15 mouse cellular contexts compared by ENCODE assay signal in the genomic region with DNA sequence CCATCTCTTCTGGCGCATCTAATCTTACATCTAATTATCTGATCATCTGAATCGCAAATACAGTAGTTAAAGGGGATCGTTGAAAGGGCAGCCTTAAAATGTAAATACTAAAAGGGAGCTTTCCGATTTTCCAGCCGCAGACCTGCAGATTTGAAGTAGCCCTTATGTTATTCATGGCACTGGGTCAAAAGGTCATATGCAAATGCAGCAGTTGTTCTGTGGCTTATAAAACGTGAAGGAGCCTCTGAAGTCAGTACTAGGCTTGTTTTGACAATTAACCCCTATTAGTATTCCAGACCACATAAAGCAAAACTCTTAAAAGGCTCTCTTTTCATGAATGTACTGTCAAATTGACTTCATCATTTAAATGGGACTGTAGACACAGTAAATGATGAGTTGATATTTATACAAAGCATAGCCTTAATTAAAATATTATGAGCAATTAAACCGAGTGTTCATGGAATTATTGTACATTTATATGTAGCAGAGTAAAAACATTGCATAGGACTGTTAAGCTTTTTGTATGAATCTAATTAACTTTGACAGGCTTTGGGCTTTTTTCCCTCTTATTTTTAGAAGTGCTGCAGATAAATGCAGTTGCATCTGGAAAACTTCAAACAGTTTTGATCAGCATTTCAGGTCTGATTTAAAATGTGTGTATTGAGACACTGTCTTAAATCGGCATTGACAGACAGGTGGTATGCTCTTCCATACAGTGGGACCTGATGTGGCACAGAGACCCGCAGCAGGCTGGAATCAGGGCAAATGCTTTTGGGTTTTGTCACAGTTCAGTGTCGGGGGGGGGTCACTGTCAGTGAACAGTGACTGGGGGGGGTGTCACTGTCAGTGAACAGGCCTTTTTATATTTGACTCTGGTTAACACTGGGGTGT. TPM values are rescaled to one million over a fixed set of nuclear protein-coding genes. Genes with fewer than 3 reads are reported as not detected.
DNase-seq lines count a peak whose midpoint lies in the region; ATAC-seq and TF ChIP-seq lines count a peak whose summit lies in the region.
"Had no signal": no experiment of that assay in that cellular context is flagged by ENCODE, and none has a peak within 500 bp of the region (broad histone marks: within the 10 kb centered on the region; RNA-seq: fewer than 3 reads in every experiment).

No protein-coding gene starts in this region.

- no peak for DNase-seq in layer of hippocampus, adult 2 months (ENCODE audit: low spot score in 2 of 2)
- DNase-seq in layer of hippocampus, adult 9-11 months = no peak
- DNase-seq in forebrain, embryonic 14.5 days (ENCODE audit: low spot score) = peak; percentile 72
- peak; percentile 69 for DNase-seq in mesoderm, embryonic 11.5 days (ENCODE audit: low read depth, low spot score)
- DNase-seq in layer of hippocampus, postnatal 25 days (ENCODE audit: extremely low spot score in 1 of 2, low spot score in 1 of 2) = no peak
- DNase-seq: cerebellum, postnatal 25 days; heart, postnatal 10 days; layer of hippocampus, postnatal 36 days; thymus, adult 18-20 months had no signal

- H3K4me3 ChIP-seq in layer of hippocampus, adult 2 months = no peak overlapping the region; the same call in 1 of the 2 replicates
- no peak overlapping the region for H3K4me3 ChIP-seq in forebrain, embryonic 14.5 days (ENCODE audit: low read depth, low read length)
- H3K4me3 ChIP-seq in neural tube, embryonic 15.5 days (replicated peaks) = no peak overlapping the region
- H3K4me3 ChIP-seq in heart, embryonic 12.5 days = no peak overlapping the region

- H3K27ac ChIP-seq in layer of hippocampus, adult 2 months = peak overlapping the region; percentile 87
- no peak overlapping the region; the same call in 1 of the 2 replicates for H3K27ac ChIP-seq in forebrain, embryonic 14.5 days (ENCODE audit: low read depth, low read length)
- no peak overlapping the region for H3K27ac ChIP-seq in neural tube, embryonic 15.5 days (replicated peaks)
- no peak overlapping the region for H3K27ac ChIP-seq in heart, embryonic 12.5 days (ENCODE audit: poor library complexity, severe bottlenecking)

- no peaks in the 10 kb centered on the region for H3K27me3 ChIP-seq in forebrain, embryonic 14.5 days (replicated peaks; ENCODE audit: control insufficient read depth, insufficient read depth, low read length)
- no peaks in the 10 kb centered on the region for H3K27me3 ChIP-seq in neural tube, embryonic 15.5 days (replicated peaks)
- H3K27me3 ChIP-seq in heart, embryonic 12.5 days (replicated peaks) = no peaks in the 10 kb centered on the region

- TF ChIP-seq CTCF in layer of hippocampus, adult 2 months (conservative IDR thresholded peaks at IDR 0.05) = no peak

- ATAC-seq in forebrain, embryonic 14.5 days = peak; percentile 87
- no peak for ATAC-seq in neural tube, embryonic 15.5 days (ENCODE audit: low FRiP score)
- ATAC-seq in heart, embryonic 12.5 days (ENCODE audit: insufficient number of reproducible peaks, low FRiP score) = no peak
- no peak for ATAC-seq in erythroid progenitor cell, adult 5-6 weeks (replicated peaks; ENCODE audit: low FRiP score, poor library complexity, severe bottlenecking)
- ATAC-seq: intestine, postnatal 0 days had no signal

- H3K9ac ChIP-seq in forebrain, embryonic 14.5 days (ENCODE audit: low read length) = no peak overlapping the region
- H3K9ac ChIP-seq in neural tube, embryonic 15.5 days (replicated peaks) = no peak overlapping the region
- no peak overlapping the region for H3K9ac ChIP-seq in heart, embryonic 12.5 days

- H3K36me3 ChIP-seq in forebrain, embryonic 14.5 days (ENCODE audit: control insufficient read depth, insufficient read depth, low read length) = no peaks in the 10 kb centered on the region
- H3K36me3 ChIP-seq in neural tube, embryonic 15.5 days = no peaks in the 10 kb centered on the region
- H3K36me3 ChIP-seq in heart, embryonic 12.5 days = no peaks in the 10 kb centered on the region
- H3K36me3 ChIP-seq: G1E had no signal

- 5% methylated on average over 10 of the region's 10 CpGs for WGBS in forebrain, embryonic 14.5 days
- 9% methylated on average over 10 of the region's 10 CpGs for WGBS in neural tube, embryonic 15.5 days
- 22% methylated on average over 10 of the region's 10 CpGs for WGBS in heart, embryonic 12.5 days

- no peaks in the 10 kb centered on the region for H3K9me3 ChIP-seq in forebrain, embryonic 14.5 days (replicated peaks; ENCODE audit: control insufficient read depth, low read length)
- no peaks in the 10 kb centered on the region for H3K9me3 ChIP-seq in neural tube, embryonic 15.5 days (replicated peaks)
- H3K9me3 ChIP-seq in heart, embryonic 12.5 days (replicated peaks) = no peaks in the 10 kb centered on the region
- H3K9me3 ChIP-seq: G1E had no signal

- peak overlapping the region; percentile 23 for H3K4me2 ChIP-seq in forebrain, embryonic 14.5 days (ENCODE audit: low read length)
- H3K4me2 ChIP-seq in neural tube, embryonic 15.5 days = peak overlapping the region; percentile 30
- no peak overlapping the region for H3K4me2 ChIP-seq in heart, embryonic 12.5 days

- H3K4me1 ChIP-seq in forebrain, embryonic 14.5 days (ENCODE audit: control insufficient read depth, insufficient read depth, low read length) = peaks cover 24% of the 10 kb centered on the region
- peaks cover 26% of the 10 kb centered on the region for H3K4me1 ChIP-seq in neural tube, embryonic 15.5 days
- peaks cover 9% of the 10 kb centered on the region for H3K4me1 ChIP-seq in heart, embryonic 12.5 days (replicated peaks)

RNA-seq across cellular contexts. Expression of a gene that starts 54.5 kb away (rescaled TPM):
- 10 to 100 TPM; 40.9 to 43.8 TPM for total RNA-seq in layer of hippocampus, adult 2 months (2021)
- polyA plus RNA-seq in forebrain, embryonic 14.5 days (2014; fragmentation: Nextera tagmentation; extraction: Ambion mirVana) = 3.0 and 4.7 TPM in 2 replicates
- polyA plus RNA-seq in neural tube, embryonic 15.5 days (2015; fragmentation: Nextera tagmentation; extraction: Ambion mirVana) = 4.3 and 5.1 TPM in 2 replicates
- total RNA-seq in layer of hippocampus, postnatal 25 days (2021) = 10 to 100 TPM; 30.4 to 35.9 TPM
- polyA plus RNA-seq in heart, embryonic 12.5 days (2016; fragmentation: Nextera tagmentation; extraction: Ambion mirVana) = 0.08 and 0.42 TPM in 2 replicates
- total RNA-seq in erythroid progenitor cell, adult 5-6 weeks (2015; ENCODE audit: low replicate concordance) = not detected in 2 replicates
- total RNA-seq in erythroid progenitor cell, adult 5-6 weeks (2017; ENCODE audit: low replicate concordance) = not detected in 2 replicates
- total RNA-seq: monocyte, adult 5-6 weeks had no signal
- polyA plus RNA-seq: G1E had no signal

Comparison
In these comparisons a context has a peak if more than half of its experiments do, and no peak if none do; other contexts are left out.
1. DNase-seq: peak in forebrain, embryonic 14.5 days (single experiment) and mesoderm, embryonic 11.5 days (single experiment); none in layer of hippocampus, adult 2 months (0 of 2), layer of hippocampus, adult 9-11 months (single experiment) and layer of hippocampus, postnatal 25 days (0 of 2).
2. RNA of a gene that starts 54.5 kb away (total RNA-seq): 40.9 to 43.8 TPM in layer of hippocampus, adult 2 months and 30.4 to 35.9 TPM in layer of hippocampus, postnatal 25 days; not detected in erythroid progenitor cell, adult 5-6 weeks; every median in the first group is over 10 times any median in the second.